Mouse (Mus musculus): Measurements from ENCODE around the gene Iqgap3.
A peak's percentile ranks its signal among the peaks of the same experiment; 100 is the strongest.

Iqgap3 gene

DNA sequence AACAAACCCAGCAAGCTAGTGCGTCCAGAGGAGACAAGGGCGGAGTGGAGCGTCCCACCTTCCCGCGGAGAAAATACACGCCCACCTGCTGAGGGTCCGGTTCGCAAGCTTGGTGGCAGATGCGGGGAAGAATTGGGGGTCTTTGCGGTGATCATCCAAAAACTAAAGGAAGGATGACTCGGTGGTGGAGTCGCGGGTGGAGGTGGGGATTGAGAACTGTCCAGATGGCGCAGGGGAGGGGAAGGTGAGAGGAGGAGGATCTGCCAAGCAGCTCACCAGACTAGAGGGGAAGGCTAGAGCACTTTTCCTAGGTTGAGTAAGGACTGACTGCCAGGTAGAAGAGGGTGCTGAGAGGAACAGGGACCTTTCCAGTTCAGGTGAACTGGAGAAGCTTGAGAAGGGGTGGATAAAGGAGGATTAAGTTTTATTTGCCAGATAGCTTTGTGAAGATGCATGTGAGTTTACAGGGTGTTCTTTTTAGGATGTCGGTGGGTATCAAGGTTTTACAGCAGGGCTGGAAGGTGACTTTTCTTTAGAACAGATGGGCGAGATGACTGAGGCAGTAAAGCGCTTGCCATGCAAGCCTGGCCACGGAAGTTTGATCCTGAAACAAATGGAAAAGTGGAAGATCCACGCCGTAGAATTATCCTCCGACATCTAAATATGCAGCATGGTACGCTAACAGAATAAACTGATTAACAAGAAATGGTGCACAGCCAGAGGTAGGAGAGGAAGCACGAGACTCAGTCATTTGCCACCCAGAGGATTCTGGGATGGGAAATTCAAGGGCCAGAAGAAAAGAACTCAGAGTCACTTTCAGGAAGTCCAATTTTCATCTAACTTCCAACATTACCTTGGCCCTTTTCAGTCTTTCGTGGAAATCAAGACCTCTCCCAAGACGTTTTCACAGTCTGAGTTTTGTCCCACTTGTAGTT is 57.7 kb downstream of the Iqgap3 start:
- DNase-seq, result peak; percentile 91

- DNase-seq, result peak; percentile 70
Observed at GRCm38 (mm10) chr3:88140178-88140902, 58.6 kb downstream of the Iqgap3 start.

DNA sequence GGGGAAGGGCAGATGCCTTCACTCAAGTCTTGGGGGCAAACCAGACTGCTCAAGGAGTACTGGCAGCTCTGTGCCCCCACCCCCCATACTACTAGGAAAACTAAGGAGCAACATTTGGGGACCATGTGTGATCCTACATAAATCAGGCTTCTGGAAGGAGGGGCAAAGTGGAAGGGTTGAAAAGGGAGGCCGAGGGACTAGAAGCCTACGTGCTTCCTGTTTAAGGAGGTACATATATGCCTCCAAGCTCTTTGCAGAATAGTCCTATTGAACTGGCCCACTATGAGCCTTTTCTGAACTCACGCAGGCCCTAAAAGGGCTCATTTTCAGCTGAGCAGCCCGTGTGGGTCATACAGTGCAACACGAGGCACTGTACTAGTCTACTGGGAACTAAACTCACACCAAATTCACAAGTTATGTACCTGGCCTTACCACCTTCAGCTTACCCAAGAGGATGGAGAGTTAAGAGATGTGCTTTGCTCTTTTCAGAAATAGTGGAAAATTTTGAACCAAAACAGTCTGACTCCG is 59.2 kb downstream of the Iqgap3 start:
- DNase-seq, result peak; percentile 58

GRCm38 (mm10) chr3:88141439-88141786 is 59.6 kb downstream of the Iqgap3 start:
- DNase-seq, result no peak

GRCm38 (mm10) chr3:88141787-88142523 is 60.2 kb downstream of the Iqgap3 start, which contains the start of gene Mef2d:
TSS of gene Mef2d (plus strand) at chr3:88142372.
- peak; percentile 97 for DNase-seq

- no peak for DNase-seq
Observed at GRCm38 (mm10) chr3:88142546-88142915, 60.8 kb downstream of the Iqgap3 start.

DNA sequence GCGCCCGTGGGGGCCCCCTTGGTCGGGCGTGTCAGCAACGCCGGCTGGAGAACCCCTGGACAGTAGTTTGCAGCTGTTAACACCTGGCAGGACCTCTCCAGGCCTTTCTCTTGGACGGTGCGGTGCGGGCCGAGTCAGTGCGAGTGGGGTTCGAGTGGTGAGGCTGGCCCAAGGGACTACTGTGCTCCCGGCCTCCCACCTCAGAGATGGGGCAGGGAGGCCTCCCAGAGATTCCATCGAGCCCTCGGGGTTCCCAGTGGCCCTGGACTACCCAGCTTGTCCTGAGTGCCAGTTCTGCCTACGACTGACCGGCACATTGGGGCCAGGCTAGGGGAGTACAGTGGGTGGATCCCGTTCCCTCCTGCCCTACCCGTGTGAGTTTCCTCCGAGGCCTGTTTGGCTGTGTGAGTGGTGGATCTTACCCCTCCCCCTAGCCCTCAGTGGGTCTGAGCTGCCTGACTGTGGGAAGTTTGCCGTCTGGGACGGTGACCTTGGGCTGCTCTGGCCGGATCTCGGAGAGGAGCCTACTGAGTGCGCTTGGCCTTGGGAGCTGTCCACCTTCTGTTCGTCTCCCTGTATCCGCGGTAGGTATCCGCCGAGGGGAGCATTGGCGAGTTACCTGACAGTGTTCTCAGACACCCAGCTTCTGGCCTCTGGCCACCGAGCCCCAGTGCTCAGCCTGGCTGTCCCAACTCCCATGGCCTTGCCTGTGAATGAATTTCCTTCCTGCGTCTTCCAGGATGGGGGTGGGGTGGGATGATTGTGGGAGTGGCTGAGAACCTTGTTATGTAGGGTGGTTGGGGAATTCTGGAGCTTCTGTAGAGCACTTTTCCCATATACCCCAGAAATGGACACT is 61.4 kb downstream of the Iqgap3 start:
- peak; percentile 85 for DNase-seq

- DNase-seq, result peak; percentile 88
Observed at GRCm38 (mm10) chr3:88143961-88144486, 62.3 kb downstream of the Iqgap3 start.

DNA sequence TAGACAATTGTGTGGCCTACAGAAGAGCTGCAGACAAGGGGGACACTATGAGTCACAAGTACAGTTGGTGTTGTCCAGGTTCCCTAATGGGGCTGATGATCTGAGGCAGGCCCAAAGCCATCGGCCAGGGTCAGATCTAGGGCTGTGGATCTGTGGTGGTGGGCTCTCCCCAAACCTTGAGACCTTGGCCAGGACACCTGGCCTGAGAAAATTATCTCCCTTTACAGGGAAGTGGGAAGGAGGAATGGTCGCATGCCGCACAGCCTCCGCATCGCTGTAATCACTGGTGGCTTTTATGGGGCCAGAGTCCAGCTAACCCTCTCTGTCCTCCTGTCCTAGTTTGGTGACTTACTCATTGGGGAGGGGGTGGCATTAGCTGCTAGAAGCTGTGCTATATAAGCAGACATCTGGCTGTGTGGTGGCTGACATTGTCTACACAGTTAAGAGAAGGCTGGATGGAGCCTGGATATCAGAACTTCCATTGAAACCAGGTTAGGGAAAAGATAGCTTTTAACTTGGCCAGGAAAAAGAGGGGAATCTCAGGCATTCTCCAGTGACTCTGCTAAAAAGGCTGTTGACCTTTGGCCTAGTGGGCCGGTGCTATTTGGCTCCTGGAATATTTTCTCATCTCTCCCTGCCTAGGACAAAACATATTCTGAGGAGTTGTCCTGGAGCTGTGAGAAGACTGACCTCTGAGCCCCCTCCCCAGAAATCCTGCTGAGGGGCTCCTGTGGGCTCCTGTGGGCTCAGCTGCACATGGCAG is 63.1 kb downstream of the Iqgap3 start:
- peak; percentile 61 for DNase-seq

DNA sequence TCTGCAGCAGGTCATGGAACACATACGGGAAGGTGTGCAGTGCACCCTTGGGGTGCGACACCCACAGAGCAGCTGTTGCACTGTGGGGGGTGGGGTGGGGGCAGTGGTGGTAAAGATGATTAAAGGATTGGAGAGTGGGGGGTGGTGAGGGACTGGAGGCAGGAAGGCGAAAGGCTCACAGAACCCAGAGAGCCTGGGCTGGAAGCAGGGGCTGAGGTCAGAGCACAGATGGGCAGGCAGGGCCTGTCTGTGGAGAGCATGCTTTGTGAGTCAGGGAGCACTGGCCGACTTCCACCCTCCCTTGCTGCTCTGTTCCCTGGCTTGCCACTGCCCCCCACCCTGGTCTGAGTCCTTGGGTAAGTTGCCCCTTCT is 63.6 kb downstream of the Iqgap3 start:
- peak; percentile 83 for DNase-seq

DNA sequence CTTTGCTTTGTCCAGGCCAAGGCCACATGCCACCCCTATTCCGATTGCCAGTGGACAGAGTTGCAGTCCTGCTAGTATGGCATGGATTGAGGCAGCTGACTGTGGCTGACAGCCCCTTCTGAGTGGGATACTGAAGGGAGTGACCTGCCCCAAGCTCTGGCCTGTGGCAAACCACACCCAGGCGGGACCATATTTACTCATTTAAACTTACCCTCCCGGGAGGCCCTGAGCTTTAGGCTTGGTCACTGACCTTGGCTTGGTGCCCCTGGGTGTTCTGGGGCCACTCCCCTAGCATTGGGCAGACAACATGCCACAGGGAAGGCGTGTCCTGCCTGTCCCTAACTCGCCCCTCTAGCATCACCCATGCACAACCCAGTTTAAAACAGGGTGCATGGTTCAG is 64.2 kb downstream of the Iqgap3 start:
- DNase-seq, result peak; percentile 67

- no peak for DNase-seq
Observed at GRCm38 (mm10) chr3:88146376-88147112, 64.8 kb downstream of the Iqgap3 start.

- peak; percentile 56 for DNase-seq
Observed at GRCm38 (mm10) chr3:88147444-88147843, 65.7 kb downstream of the Iqgap3 start.

- no peak for DNase-seq
Observed at GRCm38 (mm10) chr3:88147866-88148265, 66.1 kb downstream of the Iqgap3 start.

- no peak for DNase-seq
Observed at GRCm38 (mm10) chr3:88148354-88148753, 66.6 kb downstream of the Iqgap3 start.

- DNase-seq, result peak; percentile 75
Observed at GRCm38 (mm10) chr3:88148776-88149509, 67.2 kb downstream of the Iqgap3 start.

- DNase-seq, result peak; percentile 46
Observed at GRCm38 (mm10) chr3:88149510-88149974, 67.8 kb downstream of the Iqgap3 start.

- DNase-seq, result peak; percentile 77
Observed at GRCm38 (mm10) chr3:88150061-88150998, 68.6 kb downstream of the Iqgap3 start.

All from cerebellum, adult 9-11 months (tissue).